Mouse (Mus musculus) embryonic facial prominence, embryonic 12.5 days (tissue): ENCODE measurements at regions not wholly inside any gene's neighbourhood (a gene's known extent, or its start where the extent isn't known, plus 50 kb on each side); places are given as distances from the start of the nearest gene placed in this dataset.
"Not testable (repeated sequence)": the region's sequence is repeated elsewhere in the genome, so short reads cannot be mapped to it uniquely, and the experiment has no call there.

Experiments used
- ATAC-seq: fragments of 200-750 bp; cut with Nextera tagmentation; 2 replicates; pipeline ENCODE4 v1.8.0; 2017; ENCODE audit not compliant: insufficient number of reproducible peaks, insufficient read depth, low FRiP score, low TSS enrichment
- H3K27ac ChIP-seq: fragments of 300-500 bp; sonication (generic); 2 replicates; pipeline ENCODE4 v1.5.1; 2016; ENCODE audit warnings: mild to moderate bottlenecking
- H3K27me3 ChIP-seq: fragments of 300-500 bp; sonication (generic); 2 replicates; pipeline ENCODE4 v1.6.1; 2016; ENCODE audit warnings: mild to moderate bottlenecking, moderate library complexity
- H3K36me3 ChIP-seq: fragments of 300-500 bp; sonication (generic); 2 replicates; pipeline ENCODE4 v1.6.1; 2016; ENCODE audit warnings: mild to moderate bottlenecking
- H3K4me1 ChIP-seq: fragments of 300-500 bp; sonication (generic); 2 replicates; pipeline ENCODE4 v1.6.1; 2016
- H3K4me2 ChIP-seq: fragments of 300-500 bp; sonication (generic); replicated peaks from 2 replicates; pipeline ENCODE4 v1.6.1; 2016; ENCODE audit warnings: mild to moderate bottlenecking, moderate library complexity
- H3K4me3 ChIP-seq: fragments of 300-500 bp; sonication (generic); 2 replicates; pipeline ENCODE4 v1.5.1; 2016; ENCODE audit warnings: mild to moderate bottlenecking
- H3K9ac ChIP-seq: fragments of 300-500 bp; sonication (generic); 2 replicates; pipeline ENCODE4 v1.6.1; 2016; ENCODE audit warnings: mild to moderate bottlenecking, moderate library complexity
- H3K9me3 ChIP-seq: fragments of 300-500 bp; sonication (generic); 2 replicates; pipeline ENCODE4 v1.6.1; 2016; ENCODE audit warnings: mild to moderate bottlenecking, moderate library complexity
- WGBS: fragments of 180-500 bp; shearing (Covaris S2); methylation state at CpG from one replicate; pipeline ENCODE4 v1.1.7; 2016; 5-methylcytosine and 5-hydroxymethylcytosine counted together

DNA sequence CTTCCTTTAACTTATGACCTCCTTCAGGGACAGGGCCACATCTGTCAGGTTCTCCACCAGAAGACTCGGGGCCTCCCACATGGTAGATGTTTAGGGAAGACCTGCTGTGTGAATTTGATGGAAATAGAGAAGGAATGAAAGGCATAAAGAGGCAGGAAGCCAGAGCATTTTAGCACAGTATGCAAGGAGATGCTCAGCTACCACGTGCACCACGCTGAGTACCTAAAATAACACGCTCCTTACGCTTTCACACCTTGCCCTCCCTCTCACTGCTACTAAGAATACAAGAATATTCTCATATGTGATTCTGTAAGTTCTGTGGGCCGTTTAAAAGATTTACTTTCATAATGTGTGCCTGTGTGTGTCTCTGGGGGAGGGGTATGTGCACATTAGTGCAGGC lies 284.8 kb upstream of the Ercc4 start:
- Histone ChIP-seq H3K9ac (no peak overlapping the region), H3K9me3 (no peaks in the 10 kb centered on the region), H3K4me3 (no peak overlapping the region), H3K27me3 (no peaks in the 10 kb centered on the region), H3K4me2 (no peak overlapping the region), H3K27ac (no peak overlapping the region), H3K4me1 (0 out of 2 replicates have a peak, but pooled peaks cover 4% of the 10 kb centered on the region), H3K36me3 (no peaks in the 10 kb centered on the region)
- 83% methylated on average over 6 of the region's 6 CpGs for WGBS
- no peak for ATAC-seq

DNA sequence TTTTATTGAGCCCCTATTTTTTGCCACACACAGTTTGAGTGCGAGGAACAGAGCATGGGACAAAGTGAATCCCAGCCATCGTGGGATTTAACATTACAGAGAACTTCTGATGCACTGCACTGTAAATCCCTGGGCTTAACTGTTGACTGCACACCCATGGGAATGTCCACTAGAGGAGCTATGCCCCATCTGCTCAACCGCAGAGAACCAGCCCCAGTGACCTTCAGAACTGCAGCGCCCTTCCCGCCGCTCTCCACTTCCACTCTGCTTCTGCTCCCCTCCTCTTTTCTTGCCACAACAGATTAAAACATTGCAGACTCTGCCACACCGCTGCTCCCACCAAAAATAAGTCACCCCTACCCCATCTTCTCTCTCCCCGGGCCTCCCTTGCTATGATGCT lies 283.3 kb upstream of the Ercc4 start:
- H3K36me3 ChIP-seq, result no peaks in the 10 kb centered on the region
- H3K27me3 ChIP-seq, result no peaks in the 10 kb centered on the region
- no peak overlapping the region for H3K9ac ChIP-seq
- no peak overlapping the region for H3K4me3 ChIP-seq
- H3K27ac ChIP-seq, result no peak overlapping the region
- H3K4me1 ChIP-seq, result no peaks in the 10 kb centered on the region
- H3K9me3 ChIP-seq, result no peaks in the 10 kb centered on the region
- H3K4me2 ChIP-seq, result no peak overlapping the region
- no peak for ATAC-seq
- 64% methylated on average over 8 of the region's 8 CpGs for WGBS

DNA sequence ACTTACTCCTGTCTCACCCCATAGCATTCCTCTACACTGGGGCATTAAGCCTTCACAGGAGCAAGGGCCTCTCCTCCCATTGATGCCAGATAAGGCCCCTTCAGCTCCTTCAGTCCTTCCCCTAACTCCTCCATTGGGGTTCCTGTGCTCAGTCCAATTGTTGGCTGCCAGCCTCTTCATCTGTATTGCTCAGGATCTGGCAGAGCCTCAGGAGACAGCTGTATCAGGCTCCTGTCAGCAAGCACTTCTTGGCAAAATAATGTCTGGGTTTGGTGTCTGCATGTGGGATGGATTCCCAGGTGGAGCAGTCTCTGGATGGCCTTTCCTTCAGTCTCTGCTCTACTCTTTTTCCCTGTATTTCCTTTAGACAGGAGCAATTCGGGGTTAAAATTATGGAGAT lies 278.2 kb upstream of the Ercc4 start:
- ATAC-seq, result not testable (repeated sequence)

GRCm38 (mm10) chr16:12856356-12856755 lies 253.1 kb upstream of the Ercc4 start:
- 84% methylated on average over 1 of the region's 1 CpGs for WGBS
- Histone ChIP-seq H3K9ac (no peak overlapping the region), H3K27ac (no peak overlapping the region), H3K27me3 (no peaks in the 10 kb centered on the region), H3K4me1 (no peaks in the 10 kb centered on the region), H3K36me3 (no peaks in the 10 kb centered on the region), H3K9me3 (no peaks in the 10 kb centered on the region), H3K4me3 (no peak overlapping the region), H3K4me2 (no peak overlapping the region)
- no peak for ATAC-seq

More for the DNA sequence above, 278.2 kb upstream of the Ercc4 start:
- not testable (repeated sequence) for H3K9me3 ChIP-seq, H3K27ac ChIP-seq, H3K9ac ChIP-seq, H3K4me3 ChIP-seq, H3K4me1 ChIP-seq, H3K27me3 ChIP-seq, H3K36me3 ChIP-seq, H3K4me2 ChIP-seq
- 74% methylated on average over 1 of the region's 1 CpGs for WGBS

GRCm38 (mm10) chr16:12859714-12860355 lies 249.6 kb upstream of the Ercc4 start:
- H3K4me2 ChIP-seq, result no peak overlapping the region
- H3K36me3 ChIP-seq, result no peaks in the 10 kb centered on the region
- no peaks in the 10 kb centered on the region for H3K27me3 ChIP-seq
- no peaks in the 10 kb centered on the region for H3K4me1 ChIP-seq
- 82% methylated on average over 5 of the region's 5 CpGs for WGBS
- H3K9me3 ChIP-seq, result no peaks in the 10 kb centered on the region
- H3K4me3 ChIP-seq, result no peak overlapping the region
- no peak overlapping the region for H3K27ac ChIP-seq
- no peak overlapping the region for H3K9ac ChIP-seq
- no peak for ATAC-seq

GRCm38 (mm10) chr16:12862561-12862960 lies 246.9 kb upstream of the Ercc4 start:
- no peaks in the 10 kb centered on the region for H3K4me1 ChIP-seq
- no peaks in the 10 kb centered on the region for H3K9me3 ChIP-seq
- ATAC-seq, result no peak
- H3K27ac ChIP-seq, result no peak overlapping the region
- 85% methylated on average over 5 of the region's 5 CpGs for WGBS
- no peaks in the 10 kb centered on the region for H3K27me3 ChIP-seq
- no peaks in the 10 kb centered on the region for H3K36me3 ChIP-seq
- H3K4me2 ChIP-seq, result no peak overlapping the region
- H3K4me3 ChIP-seq, result no peak overlapping the region
- H3K9ac ChIP-seq, result no peak overlapping the region

DNA sequence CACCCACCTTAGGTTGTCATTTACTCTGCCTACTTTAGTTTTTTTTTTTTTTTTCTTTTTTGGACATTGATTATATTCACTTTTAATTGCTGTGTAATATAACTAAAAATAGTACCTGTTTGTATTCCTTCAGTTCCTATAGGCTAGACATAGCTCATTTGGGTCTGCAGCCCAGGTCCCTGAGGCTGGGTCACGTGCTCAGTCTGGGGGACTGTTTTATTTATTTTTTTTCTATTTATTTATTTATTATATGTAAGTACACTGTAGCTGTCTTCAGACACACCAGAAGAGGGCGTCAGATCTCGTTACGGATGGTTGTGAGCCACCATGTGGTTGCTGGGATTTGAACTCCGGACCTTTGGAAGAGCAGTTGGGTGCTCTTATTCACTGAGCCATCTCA lies 231.2 kb upstream of the Ercc4 start:
- H3K27me3 ChIP-seq, H3K27ac ChIP-seq, H3K9me3 ChIP-seq, H3K4me2 ChIP-seq, H3K36me3 ChIP-seq, H3K9ac ChIP-seq, ATAC-seq, H3K4me1 ChIP-seq, H3K4me3 ChIP-seq: not testable (repeated sequence)
- WGBS, result 69% methylated on average over 5 of the region's 5 CpGs

DNA sequence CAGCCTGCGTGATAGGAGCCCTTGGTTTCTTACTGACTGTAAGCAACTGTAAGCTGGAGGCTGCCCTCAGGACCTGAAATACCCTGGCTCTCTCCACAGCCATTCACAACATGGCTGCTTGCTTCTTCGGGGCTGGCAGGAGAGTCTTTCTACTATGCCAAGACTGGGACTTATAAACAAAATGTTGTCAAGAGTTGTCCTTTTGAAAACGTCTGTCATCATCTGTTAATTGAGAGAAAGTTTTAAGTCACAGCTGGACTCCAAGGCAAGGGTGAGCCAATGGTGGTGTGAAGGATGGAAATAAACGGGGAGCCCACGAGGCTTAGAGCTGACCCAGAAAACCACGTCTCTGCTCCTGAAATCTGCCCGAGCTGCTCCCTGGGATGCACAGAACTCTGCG lies 229.5 kb upstream of the Ercc4 start:
- Histone ChIP-seq H3K9ac (no peak overlapping the region), H3K4me1 (no peaks in the 10 kb centered on the region), H3K4me3 (no peak overlapping the region), H3K36me3 (no peaks in the 10 kb centered on the region), H3K27ac (no peak overlapping the region), H3K27me3 (no peaks in the 10 kb centered on the region), H3K9me3 (no peaks in the 10 kb centered on the region), H3K4me2 (no peak overlapping the region)
- 79% methylated on average over 8 of the region's 8 CpGs for WGBS
- no peak for ATAC-seq

DNA sequence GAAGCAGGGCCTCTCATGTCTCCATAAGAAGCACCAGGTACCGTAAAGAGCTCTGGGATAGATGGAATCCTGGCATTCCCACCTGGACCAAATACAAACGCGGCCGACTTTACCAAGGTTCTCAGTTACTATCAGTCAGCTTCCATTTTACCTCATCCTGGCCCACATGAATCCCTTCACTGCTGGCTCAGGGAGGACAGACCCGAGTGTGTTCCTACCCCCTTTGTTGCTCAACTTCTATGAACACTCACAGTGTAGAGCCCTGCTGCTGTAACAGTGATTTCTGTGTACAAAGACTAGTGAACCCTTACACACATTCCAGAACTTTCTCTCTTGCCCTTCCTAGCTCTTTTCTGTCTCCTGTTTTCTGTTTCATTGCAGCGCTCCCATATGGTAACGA lies 229.0 kb upstream of the Ercc4 start:
- Histone ChIP-seq H3K36me3 (no peaks in the 10 kb centered on the region), H3K9ac (no peak overlapping the region), H3K4me3 (no peak overlapping the region), H3K27ac (no peak overlapping the region), H3K4me1 (no peaks in the 10 kb centered on the region), H3K9me3 (no peaks in the 10 kb centered on the region), H3K27me3 (no peaks in the 10 kb centered on the region), H3K4me2 (no peak overlapping the region)
- no peak for ATAC-seq
- 89% methylated on average over 7 of the region's 7 CpGs for WGBS

GRCm38 (mm10) chr16:12882690-12883089 lies 226.8 kb upstream of the Ercc4 start:
- no peaks in the 10 kb centered on the region for H3K36me3 ChIP-seq
- no peak overlapping the region for H3K9ac ChIP-seq
- H3K27me3 ChIP-seq, result no peaks in the 10 kb centered on the region
- H3K4me2 ChIP-seq, result no peak overlapping the region
- H3K9me3 ChIP-seq, result no peaks in the 10 kb centered on the region
- H3K27ac ChIP-seq, result no peak overlapping the region
- H3K4me3 ChIP-seq, result no peak overlapping the region
- ATAC-seq, result no peak
- H3K4me1 ChIP-seq, result no peaks in the 10 kb centered on the region
- WGBS, result 47% methylated on average over 1 of the region's 1 CpGs

GRCm38 (mm10) chr16:12884556-12884955 lies 224.9 kb upstream of the Ercc4 start:
- Histone ChIP-seq H3K27ac (no peak overlapping the region), H3K4me1 (no peaks in the 10 kb centered on the region), H3K27me3 (no peaks in the 10 kb centered on the region), H3K36me3 (no peaks in the 10 kb centered on the region), H3K4me2 (no peak overlapping the region), H3K9me3 (no peaks in the 10 kb centered on the region), H3K4me3 (no peak overlapping the region), H3K9ac (no peak overlapping the region)
- ATAC-seq, result no peak
- WGBS, result 3% methylated on average over 3 of the region's 3 CpGs

GRCm38 (mm10) chr16:12886127-12886526 lies 223.4 kb upstream of the Ercc4 start:
- WGBS, result 84% methylated on average over 1 of the region's 1 CpGs
- ATAC-seq, result no peak

DNA sequence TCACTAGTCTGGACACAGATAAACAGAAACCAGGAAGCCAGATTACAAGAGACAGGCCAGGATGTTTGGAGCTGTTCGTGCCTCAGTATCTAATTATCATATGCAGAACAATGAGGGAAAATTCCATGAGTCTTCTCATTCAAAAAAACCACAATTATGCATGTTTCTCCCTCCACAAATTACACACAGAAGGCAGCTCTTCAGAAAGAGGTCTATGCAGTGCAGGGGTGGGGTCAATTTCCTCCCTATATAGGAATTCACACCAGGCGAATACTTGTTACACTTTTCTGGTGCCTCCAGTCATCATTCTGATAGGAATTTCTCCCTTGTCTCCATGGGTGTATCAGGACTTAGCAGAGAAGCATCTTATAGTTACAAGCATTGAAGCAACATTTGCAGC lies 222.1 kb upstream of the Ercc4 start:
- no peaks in the 10 kb centered on the region for H3K9me3 ChIP-seq
- no peaks in the 10 kb centered on the region for H3K27me3 ChIP-seq
- no peaks in the 10 kb centered on the region for H3K36me3 ChIP-seq
- no peak overlapping the region for H3K27ac ChIP-seq
- ATAC-seq, result no peak
- no peaks in the 10 kb centered on the region for H3K4me1 ChIP-seq
- H3K4me3 ChIP-seq, result no peak overlapping the region
- H3K9ac ChIP-seq, result no peak overlapping the region
- H3K4me2 ChIP-seq, result no peak overlapping the region
- WGBS, result 54% methylated on average over 2 of the region's 2 CpGs

More at GRCm38 (mm10) chr16:12886127-12886526, 223.4 kb upstream of the Ercc4 start:
- H3K4me3 ChIP-seq, result no peak overlapping the region
- no peaks in the 10 kb centered on the region for H3K4me1 ChIP-seq
- no peaks in the 10 kb centered on the region for H3K27me3 ChIP-seq
- no peaks in the 10 kb centered on the region for H3K36me3 ChIP-seq
- no peak overlapping the region for H3K9ac ChIP-seq
- H3K9me3 ChIP-seq, result no peaks in the 10 kb centered on the region
- H3K4me2 ChIP-seq, result no peak overlapping the region
- H3K27ac ChIP-seq, result no peak overlapping the region
